Mouse (Mus musculus) lung, postnatal 14 days (tissue): ENCODE measurements around the gene Fam219b.

ENCODE experiments used
- DNase-seq: peaks from one replicate; pipeline ENCODE4 v3.0.0; 2021

The Fam219b gene

GRCm38 (mm10) chr9:57537044-57537727 is at the start of gene Fam219b:
TSS of gene Fam219b (plus strand) at chr9:57537528.
- DNase-seq = peak; percentile 91

- no peak for DNase-seq
Measured at GRCm38 (mm10) chr9:57487807-57488206, 49.5 kb upstream of the Fam219b start.

- no peak for DNase-seq
Measured at GRCm38 (mm10) chr9:57493532-57493931, 43.8 kb upstream of the Fam219b start.

- DNase-seq = no peak
Measured at GRCm38 (mm10) chr9:57494970-57495369, 42.4 kb upstream of the Fam219b start.

- no peak for DNase-seq
Measured at GRCm38 (mm10) chr9:57497236-57497635, 40.1 kb upstream of the Fam219b start.

- no peak for DNase-seq
Measured at GRCm38 (mm10) chr9:57498536-57498935, 38.8 kb upstream of the Fam219b start.

- no peak for DNase-seq
Measured at GRCm38 (mm10) chr9:57501452-57501851, 35.9 kb upstream of the Fam219b start.

GRCm38 (mm10) chr9:57501861-57502260 is 35.5 kb upstream of the Fam219b start:
- no peak for DNase-seq

- no peak for DNase-seq
Measured at GRCm38 (mm10) chr9:57502911-57503621, 34.3 kb upstream of the Fam219b start.

GRCm38 (mm10) chr9:57503622-57504380 is 33.5 kb upstream of the Fam219b start, which contains the start of gene Rpp25:
TSS of gene Rpp25 (plus strand) at chr9:57504026.
- DNase-seq = peak; percentile 48

- DNase-seq = peak; percentile 52
Measured at GRCm38 (mm10) chr9:57504381-57504700, 33.0 kb upstream of the Fam219b start.

- DNase-seq = no peak
Measured at GRCm38 (mm10) chr9:57504891-57505290, 32.4 kb upstream of the Fam219b start.

GRCm38 (mm10) chr9:57505700-57506099 is 31.6 kb upstream of the Fam219b start:
- DNase-seq = no peak

- no peak for DNase-seq
Measured at GRCm38 (mm10) chr9:57510577-57510976, 26.8 kb upstream of the Fam219b start.

GRCm38 (mm10) chr9:57517113-57517512 is 20.2 kb upstream of the Fam219b start:
- peak; percentile 76 for DNase-seq

GRCm38 (mm10) chr9:57520375-57521055 is 16.8 kb upstream of the Fam219b start:
- DNase-seq = no peak

GRCm38 (mm10) chr9:57521056-57521911 is 16.0 kb upstream of the Fam219b start, which contains the start of gene Cox5a:
TSS of gene Cox5a (plus strand) at chr9:57521274.
- DNase-seq = peak; percentile 95

- DNase-seq = no peak
Measured at GRCm38 (mm10) chr9:57522114-57522860, 15.0 kb upstream of the Fam219b start.

GRCm38 (mm10) chr9:57522861-57523246 is 14.5 kb upstream of the Fam219b start:
- DNase-seq = no peak

GRCm38 (mm10) chr9:57523754-57524153 is 13.6 kb upstream of the Fam219b start:
- no peak for DNase-seq

GRCm38 (mm10) chr9:57524439-57524838 is 12.9 kb upstream of the Fam219b start:
- no peak for DNase-seq
